Mouse (Mus musculus): ENCODE measurements around the gene Mrps17. TPM values are rescaled to one million over a fixed set of nuclear protein-coding genes. Genes with fewer than 3 reads are reported as not detected.
"Not testable (repeated sequence)": the region's sequence is repeated elsewhere in the genome, so short reads cannot be mapped to it uniquely, and the experiment has no call there.

Gene Mrps17
- polyA plus RNA-seq (2016; fragmentation: Nextera tagmentation; extraction: Ambion mirVana), result 162 and 176 TPM in 2 replicates

GRCm38 (mm10) chr5:129715326-129715861 lies at the start of gene Mrps17:
Mrps17 (plus strand) TSS chr5:129715497.
- peaks cover 39% of the 10 kb centered on the region for H3K36me3 ChIP-seq
- peak; percentile 98 for DNase-seq (ENCODE audit: low spot score)
- H3K27ac ChIP-seq, result peak within 1 kb of the TSS; percentile 90
- peak within 1 kb of the TSS; percentile 91 for H3K4me3 ChIP-seq
- H3K4me1 ChIP-seq, result peaks cover 9% of the 10 kb centered on the region; the same call in 1 of the 2 replicates
- no peaks in the 10 kb centered on the region for H3K27me3 ChIP-seq (ENCODE audit: insufficient read depth, poor library complexity, severe bottlenecking)
- H3K9me3 ChIP-seq, result no peaks in the 10 kb centered on the region
- WGBS, result under 1% methylated on average over 33 of the region's 33 CpGs

- Histone ChIP-seq H3K4me3 (no peak overlapping the region), H3K4me1 (peaks cover 7% of the 10 kb centered on the region), H3K9me3 (no peaks in the 10 kb centered on the region), H3K36me3 (no peaks in the 10 kb centered on the region), H3K27me3 (ENCODE audit: insufficient read depth, poor library complexity, severe bottlenecking) (no peaks in the 10 kb centered on the region), H3K27ac (no peak overlapping the region)
- DNase-seq (ENCODE audit: low spot score), result peak; percentile 58
- WGBS, result 90% methylated on average over 10 of the region's 10 CpGs
These were observed 48.9 kb upstream of the Mrps17 start for GRCm38 (mm10) chr5:129666271-129666909.

- Histone ChIP-seq H3K4me1 (peaks cover 7% of the 10 kb centered on the region), H3K9me3 (no peaks in the 10 kb centered on the region), H3K27me3 (ENCODE audit: insufficient read depth, poor library complexity, severe bottlenecking) (no peaks in the 10 kb centered on the region), H3K4me3 (no peak overlapping the region), H3K36me3 (no peaks in the 10 kb centered on the region), H3K27ac (no peak overlapping the region)
- no peak for DNase-seq (ENCODE audit: low spot score)
- 63% methylated on average over 4 of the region's 4 CpGs for WGBS
These were observed 47.4 kb upstream of the Mrps17 start for GRCm38 (mm10) chr5:129667851-129668250.

- 1% methylated on average over 31 of the region's 31 CpGs for WGBS
- peak; percentile 53 for DNase-seq (ENCODE audit: low spot score)
- H3K9me3 ChIP-seq, result no peaks in the 10 kb centered on the region
- no peaks in the 10 kb centered on the region for H3K36me3 ChIP-seq
- H3K27me3 ChIP-seq (ENCODE audit: insufficient read depth, poor library complexity, severe bottlenecking), result no peaks in the 10 kb centered on the region
- peak overlapping the region; percentile 94 for H3K27ac ChIP-seq
- peaks cover 7% of the 10 kb centered on the region for H3K4me1 ChIP-seq
- H3K4me3 ChIP-seq, result peak overlapping the region; percentile 84
These were observed 45.8 kb upstream of the Mrps17 start for GRCm38 (mm10) chr5:129669453-129670035.

- Histone ChIP-seq H3K4me1 (peaks cover 7% of the 10 kb centered on the region), H3K27me3 (ENCODE audit: insufficient read depth, poor library complexity, severe bottlenecking) (no peaks in the 10 kb centered on the region), H3K36me3 (no peaks in the 10 kb centered on the region), H3K4me3 (peak within 1 kb of the TSS; percentile 84), H3K9me3 (no peaks in the 10 kb centered on the region), H3K27ac (peak within 1 kb of the TSS; percentile 94)
- peak; percentile 88 for DNase-seq (ENCODE audit: low spot score)
- 1% methylated on average over 23 of the region's 23 CpGs for WGBS
These were observed 45.2 kb upstream of the Mrps17 start, which contains the start of gene Zfp11 for GRCm38 (mm10) chr5:129670036-129670458. Zfp11 (minus strand) TSS chr5:129670099.

- H3K27ac ChIP-seq; H3K4me3 ChIP-seq; H3K27me3 ChIP-seq (ENCODE audit: insufficient read depth, poor library complexity, severe bottlenecking); DNase-seq (ENCODE audit: low spot score); H3K36me3 ChIP-seq; H3K4me1 ChIP-seq; H3K9me3 ChIP-seq: not testable (repeated sequence)
- WGBS, result 88% methylated on average over 5 of the region's 5 CpGs
These were observed 30.2 kb upstream of the Mrps17 start for GRCm38 (mm10) chr5:129685141-129685540.

GRCm38 (mm10) chr5:129687621-129688020 lies 27.7 kb upstream of the Mrps17 start:
- no peak overlapping the region for H3K4me3 ChIP-seq
- no peaks in the 10 kb centered on the region for H3K27me3 ChIP-seq (ENCODE audit: insufficient read depth, poor library complexity, severe bottlenecking)
- no peaks in the 10 kb centered on the region for H3K9me3 ChIP-seq
- DNase-seq (ENCODE audit: low spot score), result no peak
- H3K27ac ChIP-seq, result no peak overlapping the region
- 74% methylated on average over 7 of the region's 7 CpGs for WGBS
- H3K4me1 ChIP-seq, result no peaks in the 10 kb centered on the region
- no peaks in the 10 kb centered on the region for H3K36me3 ChIP-seq

GRCm38 (mm10) chr5:129690528-129690927 lies 24.8 kb upstream of the Mrps17 start:
- Histone ChIP-seq H3K4me1 (no peaks in the 10 kb centered on the region), H3K27ac (no peak overlapping the region), H3K36me3 (no peaks in the 10 kb centered on the region), H3K4me3 (no peak overlapping the region), H3K27me3 (ENCODE audit: insufficient read depth, poor library complexity, severe bottlenecking) (no peaks in the 10 kb centered on the region), H3K9me3 (no peaks in the 10 kb centered on the region)
- no peak for DNase-seq (ENCODE audit: low spot score)
- WGBS, result 80% methylated on average over 3 of the region's 3 CpGs

GRCm38 (mm10) chr5:129700506-129700905 lies 14.8 kb upstream of the Mrps17 start:
- 33% methylated on average over 2 of the region's 2 CpGs for WGBS
- Histone ChIP-seq H3K36me3 (no peaks in the 10 kb centered on the region), H3K27ac (no peak overlapping the region), H3K4me3 (no peak overlapping the region), H3K27me3 (ENCODE audit: insufficient read depth, poor library complexity, severe bottlenecking) (no peaks in the 10 kb centered on the region), H3K9me3 (no peaks in the 10 kb centered on the region), H3K4me1 (no peaks in the 10 kb centered on the region)
- no peak for DNase-seq (ENCODE audit: low spot score)

- Histone ChIP-seq H3K27me3 (ENCODE audit: insufficient read depth, poor library complexity, severe bottlenecking) (no peaks in the 10 kb centered on the region), H3K4me1 (no peaks in the 10 kb centered on the region), H3K9me3 (no peaks in the 10 kb centered on the region), H3K36me3 (no peaks in the 10 kb centered on the region), H3K27ac (no peak overlapping the region), H3K4me3 (no peak overlapping the region)
- 84% methylated on average over 1 of the region's 1 CpGs for WGBS
- no peak for DNase-seq (ENCODE audit: low spot score)
These were observed 13.6 kb upstream of the Mrps17 start for GRCm38 (mm10) chr5:129701706-129702105.

- Histone ChIP-seq H3K27ac (no peak overlapping the region), H3K4me3 (no peak overlapping the region), H3K4me1 (no peaks in the 10 kb centered on the region), H3K9me3 (no peaks in the 10 kb centered on the region), H3K27me3 (ENCODE audit: insufficient read depth, poor library complexity, severe bottlenecking) (no peaks in the 10 kb centered on the region), H3K36me3 (no peaks in the 10 kb centered on the region)
- DNase-seq (ENCODE audit: low spot score), result no peak
These were observed 11.9 kb upstream of the Mrps17 start for GRCm38 (mm10) chr5:129703368-129703767.

GRCm38 (mm10) chr5:129708412-129708811 lies 6.9 kb upstream of the Mrps17 start, which contains the start of gene Sept14:
Sept14 (minus strand) TSS chr5:129708512.
- no peak within 1 kb of the TSS for H3K27ac ChIP-seq
- WGBS, result 52% methylated on average over 2 of the region's 2 CpGs
- no peak for DNase-seq (ENCODE audit: low spot score)
- no peaks in the 10 kb centered on the region for H3K9me3 ChIP-seq
- no peaks in the 10 kb centered on the region for H3K4me1 ChIP-seq
- no peaks in the 10 kb centered on the region for H3K27me3 ChIP-seq (ENCODE audit: insufficient read depth, poor library complexity, severe bottlenecking)
- no peaks in the 10 kb centered on the region for H3K36me3 ChIP-seq
- H3K4me3 ChIP-seq, result no peak within 1 kb of the TSS

- Histone ChIP-seq H3K27ac (no peak overlapping the region), H3K27me3 (ENCODE audit: insufficient read depth, poor library complexity, severe bottlenecking) (no peaks in the 10 kb centered on the region), H3K4me1 (peaks cover 9% of the 10 kb centered on the region; the same call in 1 of the 2 replicates), H3K9me3 (no peaks in the 10 kb centered on the region), H3K36me3 (peaks cover 39% of the 10 kb centered on the region), H3K4me3 (no peak overlapping the region)
- no peak for DNase-seq (ENCODE audit: low spot score)
- 82% methylated on average over 9 of the region's 9 CpGs for WGBS
These were observed 1.7 kb downstream of the Mrps17 start for GRCm38 (mm10) chr5:129717016-129717415.
